Mouse (Mus musculus): ENCODE data around the gene Prkag2. TPM values are rescaled to one million over a fixed set of nuclear protein-coding genes. Genes with fewer than 3 reads are reported as not detected.

Prkag2 gene
- polyA plus RNA-seq, 1 experiment from 2014 or later, result 3.9 TPM

GRCm38 (mm10) chr5:24981765-24982164 lies 118.7 kb downstream of the Prkag2 start:
- no peak for ATAC-seq (ENCODE audit: insufficient read depth)
- WGBS (ENCODE audit: insufficient replicate concordance), result 64% methylated on average over 6 of the region's 6 CpGs
- Histone ChIP-seq H3K9ac (no peak overlapping the region), H3K36me3 (replicated peaks) (no peaks in the 10 kb centered on the region), H3K4me2 (no peak overlapping the region), H3K4me1 (replicated peaks) (peaks cover 23% of the 10 kb centered on the region), H3K9me3 (replicated peaks) (no peaks in the 10 kb centered on the region), H3K4me3 (replicated peaks) (no peak overlapping the region), H3K27me3 (peaks cover 15% of the 10 kb centered on the region), H3K27ac (replicated peaks) (no peak overlapping the region)

- no peak overlapping the region for H3K27ac ChIP-seq (replicated peaks)
- ATAC-seq (ENCODE audit: insufficient read depth), result no peak
- no peaks in the 10 kb centered on the region for H3K9me3 ChIP-seq (replicated peaks)
- H3K9ac ChIP-seq, result no peak overlapping the region
- peaks cover 23% of the 10 kb centered on the region for H3K4me1 ChIP-seq (replicated peaks)
- peaks cover 15% of the 10 kb centered on the region for H3K27me3 ChIP-seq
- H3K36me3 ChIP-seq (replicated peaks), result no peaks in the 10 kb centered on the region
- WGBS (ENCODE audit: insufficient replicate concordance), result 28% methylated on average over 10 of the region's 10 CpGs
- H3K4me3 ChIP-seq (replicated peaks), result no peak overlapping the region
- no peak overlapping the region for H3K4me2 ChIP-seq
Observed at GRCm38 (mm10) chr5:24979968-24980345, 120.5 kb downstream of the Prkag2 start.

GRCm38 (mm10) chr5:24979312-24979967 lies 121.0 kb downstream of the Prkag2 start:
- Histone ChIP-seq H3K27me3 (peaks cover 15% of the 10 kb centered on the region), H3K27ac (replicated peaks) (no peak overlapping the region), H3K9ac (no peak overlapping the region), H3K4me3 (replicated peaks) (no peak overlapping the region), H3K4me1 (replicated peaks) (peaks cover 23% of the 10 kb centered on the region), H3K4me2 (no peak overlapping the region), H3K36me3 (replicated peaks) (no peaks in the 10 kb centered on the region), H3K9me3 (replicated peaks) (no peaks in the 10 kb centered on the region)
- WGBS (ENCODE audit: insufficient replicate concordance), result 11% methylated on average over 4 of the region's 4 CpGs
- ATAC-seq (ENCODE audit: insufficient read depth), result peak; percentile 59; the same call in 1 of the 2 replicates

- no peaks in the 10 kb centered on the region for H3K9me3 ChIP-seq (replicated peaks)
- no peaks in the 10 kb centered on the region for H3K36me3 ChIP-seq (replicated peaks)
- no peak for ATAC-seq (ENCODE audit: insufficient read depth)
- H3K4me2 ChIP-seq, result no peak overlapping the region
- peaks cover 20% of the 10 kb centered on the region for H3K27me3 ChIP-seq
- no peak overlapping the region for H3K4me3 ChIP-seq (replicated peaks)
- H3K9ac ChIP-seq, result no peak overlapping the region
- peaks cover 23% of the 10 kb centered on the region for H3K4me1 ChIP-seq (replicated peaks)
- no peak overlapping the region for H3K27ac ChIP-seq (replicated peaks)
- 58% methylated on average over 3 of the region's 3 CpGs for WGBS (ENCODE audit: insufficient replicate concordance)
Observed at GRCm38 (mm10) chr5:24976907-24977306, 123.5 kb downstream of the Prkag2 start.

- Histone ChIP-seq H3K9ac (no peak overlapping the region), H3K9me3 (replicated peaks) (no peaks in the 10 kb centered on the region), H3K4me2 (no peak overlapping the region), H3K27me3 (peaks cover 15% of the 10 kb centered on the region), H3K27ac (replicated peaks) (no peak overlapping the region), H3K4me1 (replicated peaks) (peaks cover 23% of the 10 kb centered on the region), H3K36me3 (replicated peaks) (no peaks in the 10 kb centered on the region), H3K4me3 (replicated peaks) (no peak overlapping the region)
- WGBS (ENCODE audit: insufficient replicate concordance), result 74% methylated on average over 12 of the region's 12 CpGs
- ATAC-seq (ENCODE audit: insufficient read depth), result no peak
Observed at GRCm38 (mm10) chr5:24976236-24976635, 124.2 kb downstream of the Prkag2 start.

- no peak for ATAC-seq (ENCODE audit: insufficient read depth)
- Histone ChIP-seq H3K36me3 (replicated peaks) (no peaks in the 10 kb centered on the region), H3K27me3 (peaks cover 11% of the 10 kb centered on the region; the same call in 1 of the 2 replicates), H3K27ac (replicated peaks) (no peak overlapping the region), H3K9ac (no peak overlapping the region), H3K4me3 (replicated peaks) (no peak overlapping the region), H3K4me1 (replicated peaks) (peaks cover 22% of the 10 kb centered on the region), H3K9me3 (replicated peaks) (no peaks in the 10 kb centered on the region), H3K4me2 (no peak overlapping the region)
- 49% methylated on average over 7 of the region's 7 CpGs for WGBS (ENCODE audit: insufficient replicate concordance)
Observed at GRCm38 (mm10) chr5:24975100-24975499, 125.3 kb downstream of the Prkag2 start.

- H3K36me3 ChIP-seq (replicated peaks), result no peaks in the 10 kb centered on the region
- peaks cover 21% of the 10 kb centered on the region for H3K27me3 ChIP-seq
- H3K4me3 ChIP-seq (replicated peaks), result no peak overlapping the region
- no peaks in the 10 kb centered on the region for H3K9me3 ChIP-seq (replicated peaks)
- H3K27ac ChIP-seq (replicated peaks), result no peak overlapping the region
- ATAC-seq (ENCODE audit: insufficient read depth), result no peak
- no peak overlapping the region for H3K4me2 ChIP-seq
- WGBS (ENCODE audit: insufficient replicate concordance), result 68% methylated on average over 9 of the region's 9 CpGs
- H3K4me1 ChIP-seq (replicated peaks), result peaks cover 20% of the 10 kb centered on the region
- no peak overlapping the region for H3K9ac ChIP-seq
Observed at GRCm38 (mm10) chr5:24973672-24974225, 126.7 kb downstream of the Prkag2 start.

GRCm38 (mm10) chr5:24973228-24973627 lies 127.2 kb downstream of the Prkag2 start:
- Histone ChIP-seq H3K4me2 (no peak overlapping the region), H3K27me3 (peaks cover 25% of the 10 kb centered on the region), H3K4me3 (replicated peaks) (no peak overlapping the region), H3K4me1 (replicated peaks) (peaks cover 23% of the 10 kb centered on the region), H3K9me3 (replicated peaks) (no peaks in the 10 kb centered on the region), H3K27ac (replicated peaks) (no peak overlapping the region), H3K9ac (no peak overlapping the region), H3K36me3 (replicated peaks) (no peaks in the 10 kb centered on the region)
- ATAC-seq (ENCODE audit: insufficient read depth), result no peak
- WGBS (ENCODE audit: insufficient replicate concordance), result 53% methylated on average over 13 of the region's 13 CpGs

GRCm38 (mm10) chr5:24970552-24971275 lies 129.7 kb downstream of the Prkag2 start:
- WGBS (ENCODE audit: insufficient replicate concordance), result 59% methylated on average over 8 of the region's 8 CpGs
- H3K27ac ChIP-seq (replicated peaks), result no peak overlapping the region

GRCm38 (mm10) chr5:24969241-24969880 lies 131.1 kb downstream of the Prkag2 start:
- Histone ChIP-seq H3K9ac (no peak overlapping the region), H3K9me3 (replicated peaks) (no peaks in the 10 kb centered on the region), H3K27ac (replicated peaks) (no peak overlapping the region), H3K4me1 (replicated peaks) (peaks cover 27% of the 10 kb centered on the region), H3K4me3 (replicated peaks) (no peak overlapping the region), H3K27me3 (peaks cover 39% of the 10 kb centered on the region), H3K4me2 (peak overlapping the region; percentile 38), H3K36me3 (replicated peaks) (no peaks in the 10 kb centered on the region)
- WGBS (ENCODE audit: insufficient replicate concordance), result 19% methylated on average over 11 of the region's 11 CpGs
- peak; percentile 17; the same call in 1 of the 2 replicates for ATAC-seq (ENCODE audit: insufficient read depth)

More at GRCm38 (mm10) chr5:24970552-24971275, 129.7 kb downstream of the Prkag2 start:
- Histone ChIP-seq H3K9ac (no peak overlapping the region), H3K9me3 (replicated peaks) (no peaks in the 10 kb centered on the region), H3K4me1 (replicated peaks) (peaks cover 27% of the 10 kb centered on the region), H3K4me3 (replicated peaks) (no peak overlapping the region), H3K27me3 (peaks cover 37% of the 10 kb centered on the region), H3K4me2 (no peak overlapping the region), H3K36me3 (replicated peaks) (no peaks in the 10 kb centered on the region)
- ATAC-seq (ENCODE audit: insufficient read depth), result no peak

- peaks cover 27% of the 10 kb centered on the region for H3K4me1 ChIP-seq (replicated peaks)
- no peak overlapping the region for H3K27ac ChIP-seq (replicated peaks)
- H3K27me3 ChIP-seq, result peaks cover 39% of the 10 kb centered on the region
- peak overlapping the region; percentile 38 for H3K4me2 ChIP-seq
- no peaks in the 10 kb centered on the region for H3K36me3 ChIP-seq (replicated peaks)
- no peaks in the 10 kb centered on the region for H3K9me3 ChIP-seq (replicated peaks)
- H3K9ac ChIP-seq, result no peak overlapping the region
- H3K4me3 ChIP-seq (replicated peaks), result no peak overlapping the region
- ATAC-seq (ENCODE audit: insufficient read depth), result peak; percentile 45; the same call in 1 of the 2 replicates
- 4% methylated on average over 8 of the region's 8 CpGs for WGBS (ENCODE audit: insufficient replicate concordance)
Observed at GRCm38 (mm10) chr5:24968792-24969191, 131.7 kb downstream of the Prkag2 start.

Measured in liver, embryonic 15.5 days (tissue).